Mouse (Mus musculus) T-helper 17 cell (primary cell): ENCODE measurements at regions not wholly inside any gene's neighbourhood (a gene's known extent, or its start where the extent isn't known, plus 50 kb on each side); places are given as distances from the start of the nearest gene placed in this dataset.

Source experiments
- in situ Hi-C, 2 experiments: fragments of 300-600 bp; cut with MboI, MseI; formaldehyde crosslinking; loops; 1 replicate in 1 of 2; 2 replicates in 1 of 2; pipeline ENCODE4 v1.15.1; 2025; ENCODE audit warnings: high pct_unique_total_duplicates in 2 of 2

DNA sequence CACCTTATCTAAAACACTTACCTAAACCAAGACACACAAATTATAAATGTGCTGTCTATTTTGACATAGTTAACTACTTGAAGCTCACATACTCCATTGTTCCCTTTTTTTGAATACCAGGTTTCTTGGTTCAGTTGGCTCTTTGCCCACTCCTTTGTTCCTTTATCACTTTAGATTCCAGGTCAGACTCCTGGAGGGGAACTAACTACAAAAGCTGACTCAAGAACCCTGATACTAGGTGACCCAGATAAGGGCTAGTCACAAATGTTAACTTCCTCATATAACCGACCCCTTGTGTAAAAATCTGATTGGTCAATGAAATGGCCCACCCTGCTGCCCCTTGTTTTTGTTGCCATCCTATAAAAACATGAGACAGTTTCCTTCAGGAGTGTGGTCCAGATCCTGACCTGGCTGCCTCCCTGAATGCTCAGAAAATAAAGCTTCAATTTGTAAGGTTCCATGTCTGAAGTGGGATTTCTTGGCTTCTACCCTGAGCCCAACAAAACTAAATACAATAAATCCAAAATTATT, 593.9 kb downstream of the Slco4c1 start:
- in situ Hi-C loops, result no loop called here

- in situ Hi-C loops, result no loop called here
Observed at GRCm38 (mm10) chr1:96276646-96277045, 595.3 kb downstream of the Slco4c1 start.
